Mouse (Mus musculus): ENCODE measurements around the gene Mast4. TPM values are rescaled to one million over a fixed set of nuclear protein-coding genes. Genes with fewer than 3 reads are reported as not detected.

Mast4 gene
- polyA plus RNA-seq, 1 experiment from 2014 or later: 2.5 TPM

DNA sequence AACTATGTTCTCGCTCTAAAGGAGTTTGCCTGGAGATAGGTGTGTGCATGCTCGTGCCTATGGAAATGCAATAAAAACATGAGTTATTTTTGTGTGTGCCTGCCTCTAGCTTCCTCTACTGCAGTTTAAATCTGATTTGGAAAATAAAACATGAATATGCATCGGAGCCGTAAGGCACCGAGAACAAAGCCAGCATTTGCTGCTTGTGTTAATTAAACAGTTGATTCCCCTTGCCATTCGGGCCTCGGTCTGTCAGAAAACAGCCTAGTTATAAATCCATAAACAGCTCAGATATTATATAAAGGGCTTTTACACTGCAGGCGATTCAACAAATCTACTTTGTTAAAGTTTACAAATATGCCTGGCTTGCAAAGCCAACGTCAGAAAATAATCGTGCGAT is 565.8 kb downstream of the Mast4 start:
- Histone ChIP-seq H3K4me1 (ENCODE audit: control insufficient read depth, low read depth, low read length) (peaks cover 3% of the 10 kb centered on the region), H3K9ac (ENCODE audit: low read depth, low read length) (no peak overlapping the region), H3K4me3 (ENCODE audit: low read depth, low read length) (no peak overlapping the region), H3K9me3 (replicated peaks; ENCODE audit: control insufficient read depth, low read length) (no peaks in the 10 kb centered on the region), H3K27ac (ENCODE audit: low read length) (no peak overlapping the region), H3K36me3 (ENCODE audit: control insufficient read depth, insufficient read depth) (no peaks in the 10 kb centered on the region; the same call in 1 of the 2 replicates), H3K27me3 (ENCODE audit: control insufficient read depth, insufficient read depth, low read depth, low read length) (no peaks in the 10 kb centered on the region), H3K4me2 (ENCODE audit: low read depth, low read length) (no peak overlapping the region)
- 85% methylated on average over 11 of the region's 11 CpGs for WGBS (ENCODE audit: insufficient replicate concordance)
- no peak for ATAC-seq (ENCODE audit: low read depth)

DNA sequence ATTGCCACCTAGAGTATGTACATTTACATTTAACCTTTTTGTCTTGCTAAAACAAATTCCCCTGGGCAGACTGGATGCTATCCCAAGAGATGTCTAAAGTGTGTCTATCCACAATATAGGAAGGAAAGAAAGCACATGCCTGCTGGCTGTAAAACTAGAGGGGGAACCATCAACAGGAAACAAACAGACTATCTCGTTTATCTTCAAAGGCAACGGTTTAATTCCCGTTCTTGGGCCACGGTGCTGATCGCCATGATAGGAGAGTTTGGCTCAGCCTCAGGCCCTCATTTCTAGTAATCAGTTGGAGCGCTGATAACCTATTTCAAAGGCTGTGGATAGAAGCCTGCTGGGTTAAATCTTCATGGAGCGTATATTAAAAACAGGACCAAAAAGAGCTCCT is 567.2 kb downstream of the Mast4 start:
- Histone ChIP-seq H3K27me3 (ENCODE audit: control insufficient read depth, insufficient read depth, low read depth, low read length) (no peaks in the 10 kb centered on the region), H3K9me3 (replicated peaks; ENCODE audit: control insufficient read depth, low read length) (no peaks in the 10 kb centered on the region), H3K4me2 (ENCODE audit: low read depth, low read length) (no peak overlapping the region), H3K4me1 (ENCODE audit: control insufficient read depth, low read depth, low read length) (no peaks in the 10 kb centered on the region), H3K9ac (ENCODE audit: low read depth, low read length) (no peak overlapping the region), H3K4me3 (ENCODE audit: low read depth, low read length) (no peak overlapping the region), H3K36me3 (ENCODE audit: control insufficient read depth, insufficient read depth) (no peaks in the 10 kb centered on the region; the same call in 1 of the 2 replicates), H3K27ac (ENCODE audit: low read length) (no peak overlapping the region)
- no peak for ATAC-seq (ENCODE audit: low read depth)
- 47% methylated on average over 7 of the region's 7 CpGs for WGBS (ENCODE audit: insufficient replicate concordance)

DNA sequence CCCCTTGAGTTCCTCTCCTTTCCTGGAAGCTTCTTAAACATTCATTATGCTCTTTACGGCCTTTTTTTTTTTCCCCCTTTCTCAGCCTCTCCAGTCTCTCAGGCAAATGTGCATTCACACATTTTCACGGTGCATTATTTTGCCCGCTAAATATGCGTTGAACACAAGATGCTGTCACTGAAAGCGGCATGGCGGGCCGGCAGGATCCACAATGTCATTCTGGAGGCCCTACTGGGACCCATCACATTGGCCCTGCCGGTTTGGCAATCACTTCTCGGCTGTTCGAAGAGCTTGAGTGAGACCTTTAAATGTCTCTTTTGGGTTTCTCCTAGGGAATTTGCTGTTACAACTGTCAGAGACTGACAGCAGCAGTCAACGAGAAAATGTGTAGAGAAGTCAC is 569.1 kb downstream of the Mast4 start:
- no peaks in the 10 kb centered on the region for H3K4me1 ChIP-seq (ENCODE audit: control insufficient read depth, low read depth, low read length)
- no peak for ATAC-seq (ENCODE audit: low read depth)

DNA sequence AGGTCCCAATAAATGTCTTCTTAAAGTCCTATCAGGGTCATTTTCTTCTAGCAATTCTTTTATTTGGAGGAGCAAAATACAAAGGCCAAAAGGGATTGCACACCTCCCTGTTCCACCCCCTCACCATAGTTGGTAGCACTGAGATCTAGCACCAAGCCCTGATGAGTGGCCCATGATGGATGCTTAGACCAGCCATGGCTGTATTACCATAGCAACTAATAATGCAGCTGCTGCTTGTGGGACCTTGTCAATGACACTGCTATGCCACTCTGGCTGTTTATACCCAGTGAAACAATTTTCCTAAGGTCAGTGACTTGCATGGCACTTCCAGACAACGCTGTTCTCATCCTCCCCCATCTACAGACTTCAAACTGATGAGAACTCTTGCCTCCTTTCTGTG is 570.1 kb downstream of the Mast4 start:
- H3K4me2 ChIP-seq (ENCODE audit: low read depth, low read length): no peak overlapping the region
- WGBS (ENCODE audit: insufficient replicate concordance): 66% methylated on average over 1 of the region's 1 CpGs
- no peak overlapping the region for H3K9ac ChIP-seq (ENCODE audit: low read depth, low read length)

More for the DNA sequence above, 569.1 kb downstream of the Mast4 start:
- 81% methylated on average over 11 of the region's 11 CpGs for WGBS (ENCODE audit: insufficient replicate concordance)
- Histone ChIP-seq H3K27ac (ENCODE audit: low read length) (no peak overlapping the region), H3K27me3 (ENCODE audit: control insufficient read depth, insufficient read depth, low read depth, low read length) (no peaks in the 10 kb centered on the region), H3K4me2 (ENCODE audit: low read depth, low read length) (no peak overlapping the region), H3K4me3 (ENCODE audit: low read depth, low read length) (no peak overlapping the region), H3K9ac (ENCODE audit: low read depth, low read length) (no peak overlapping the region), H3K36me3 (ENCODE audit: control insufficient read depth, insufficient read depth) (no peaks in the 10 kb centered on the region; the same call in 1 of the 2 replicates), H3K9me3 (replicated peaks; ENCODE audit: control insufficient read depth, low read length) (no peaks in the 10 kb centered on the region)

DNA sequence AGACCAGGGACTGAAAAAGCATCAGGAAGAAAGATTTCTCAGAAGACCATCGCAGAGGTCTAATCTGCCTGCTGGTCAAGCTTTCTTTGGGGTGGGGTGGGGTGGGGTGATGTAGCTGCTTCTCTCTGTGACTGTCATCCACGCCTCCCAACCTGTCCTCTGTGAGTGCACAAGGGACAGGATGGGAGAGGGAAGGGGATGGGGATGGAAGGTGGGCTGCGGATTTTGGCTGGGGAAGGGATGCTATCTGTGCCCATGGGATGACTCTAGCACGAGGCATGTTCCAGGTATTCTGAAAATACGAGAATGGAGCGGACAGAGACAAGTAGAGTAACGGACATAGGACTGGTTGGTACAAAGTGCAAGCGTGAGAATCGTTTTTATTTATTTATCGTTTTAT is 572.1 kb downstream of the Mast4 start:
- Histone ChIP-seq H3K9ac (ENCODE audit: low read depth, low read length) (no peak overlapping the region), H3K36me3 (ENCODE audit: control insufficient read depth, insufficient read depth) (no peaks in the 10 kb centered on the region; the same call in 1 of the 2 replicates), H3K9me3 (replicated peaks; ENCODE audit: control insufficient read depth, low read length) (no peaks in the 10 kb centered on the region), H3K27me3 (ENCODE audit: control insufficient read depth, insufficient read depth, low read depth, low read length) (no peaks in the 10 kb centered on the region), H3K4me1 (ENCODE audit: control insufficient read depth, low read depth, low read length) (no peaks in the 10 kb centered on the region), H3K27ac (ENCODE audit: low read length) (no peak overlapping the region), H3K4me3 (ENCODE audit: low read depth, low read length) (no peak overlapping the region), H3K4me2 (ENCODE audit: low read depth, low read length) (no peak overlapping the region)
- 80% methylated on average over 10 of the region's 10 CpGs for WGBS (ENCODE audit: insufficient replicate concordance)
- no peak for ATAC-seq (ENCODE audit: low read depth)

More for the DNA sequence above, 570.1 kb downstream of the Mast4 start:
- Histone ChIP-seq H3K4me3 (ENCODE audit: low read depth, low read length) (no peak overlapping the region), H3K9me3 (replicated peaks; ENCODE audit: control insufficient read depth, low read length) (no peaks in the 10 kb centered on the region), H3K27me3 (ENCODE audit: control insufficient read depth, insufficient read depth, low read depth, low read length) (no peaks in the 10 kb centered on the region), H3K4me1 (ENCODE audit: control insufficient read depth, low read depth, low read length) (no peaks in the 10 kb centered on the region), H3K27ac (ENCODE audit: low read length) (no peak overlapping the region), H3K36me3 (ENCODE audit: control insufficient read depth, insufficient read depth) (no peaks in the 10 kb centered on the region; the same call in 1 of the 2 replicates)
- no peak for ATAC-seq (ENCODE audit: low read depth)

DNA sequence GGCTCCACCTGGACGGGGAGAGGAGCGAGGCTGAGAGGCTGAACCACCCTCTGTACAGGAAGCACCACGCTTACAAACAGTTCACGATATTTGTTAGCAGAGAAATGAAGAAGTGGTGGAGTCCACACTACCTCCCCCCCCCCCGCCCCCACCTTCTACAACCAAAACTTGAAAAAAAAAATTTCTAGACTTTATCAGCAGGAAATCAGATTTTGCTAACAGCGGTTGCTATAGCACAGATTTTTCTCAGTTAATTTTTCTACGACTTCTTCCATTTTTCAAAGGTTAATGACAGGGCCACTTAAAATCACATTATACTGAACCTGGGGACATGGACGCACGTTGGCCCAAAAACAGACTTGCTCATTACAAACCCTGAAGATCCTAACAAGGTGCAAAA is 572.9 kb downstream of the Mast4 start:
- H3K4me2 ChIP-seq (ENCODE audit: low read depth, low read length): no peak overlapping the region

DNA sequence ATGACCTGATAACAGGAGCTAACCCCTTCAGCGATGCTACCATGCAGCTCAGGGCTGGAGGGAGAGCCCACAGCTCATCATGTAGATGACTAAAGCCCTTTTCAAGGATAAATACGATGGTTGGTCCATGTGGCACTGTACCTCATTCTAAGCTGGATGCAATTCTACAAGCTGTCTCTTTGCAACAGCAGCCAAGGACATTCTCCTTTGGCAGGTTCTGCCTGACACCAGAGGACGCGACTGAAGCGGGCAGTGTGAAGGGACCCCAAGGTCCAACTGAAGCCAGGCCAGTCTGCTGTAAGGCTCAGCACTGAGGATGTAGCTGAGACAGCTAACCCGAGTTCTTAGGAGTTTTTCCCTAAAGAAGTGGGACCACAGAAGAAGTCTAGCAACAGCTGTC is 576.3 kb downstream of the Mast4 start:
- H3K9me3 ChIP-seq (replicated peaks; ENCODE audit: control insufficient read depth, low read length): no peaks in the 10 kb centered on the region
- WGBS (ENCODE audit: insufficient replicate concordance): 79% methylated on average over 6 of the region's 6 CpGs
- no peak overlapping the region for H3K9ac ChIP-seq (ENCODE audit: low read depth, low read length)
- peaks cover 16% of the 10 kb centered on the region for H3K4me1 ChIP-seq (ENCODE audit: control insufficient read depth, low read depth, low read length)
- no peak overlapping the region for H3K27ac ChIP-seq (ENCODE audit: low read length)
- ATAC-seq (ENCODE audit: low read depth): no peak
- no peak overlapping the region for H3K4me3 ChIP-seq (ENCODE audit: low read depth, low read length)
- H3K36me3 ChIP-seq (ENCODE audit: control insufficient read depth, insufficient read depth): no peaks in the 10 kb centered on the region
- H3K27me3 ChIP-seq (ENCODE audit: control insufficient read depth, insufficient read depth, low read depth, low read length): no peaks in the 10 kb centered on the region
- H3K4me2 ChIP-seq (ENCODE audit: low read depth, low read length): no peak overlapping the region

More for the DNA sequence above, 572.9 kb downstream of the Mast4 start:
- no peaks in the 10 kb centered on the region for H3K4me1 ChIP-seq (ENCODE audit: control insufficient read depth, low read depth, low read length)
- H3K9me3 ChIP-seq (replicated peaks; ENCODE audit: control insufficient read depth, low read length): no peaks in the 10 kb centered on the region
- H3K27ac ChIP-seq (ENCODE audit: low read length): no peak overlapping the region
- no peaks in the 10 kb centered on the region for H3K27me3 ChIP-seq (ENCODE audit: control insufficient read depth, insufficient read depth, low read depth, low read length)
- no peak overlapping the region for H3K9ac ChIP-seq (ENCODE audit: low read depth, low read length)
- H3K36me3 ChIP-seq (ENCODE audit: control insufficient read depth, insufficient read depth): no peaks in the 10 kb centered on the region
- ATAC-seq (ENCODE audit: low read depth): no peak
- H3K4me3 ChIP-seq (ENCODE audit: low read depth, low read length): no peak overlapping the region
- 58% methylated on average over 9 of the region's 9 CpGs for WGBS (ENCODE audit: insufficient replicate concordance)

DNA sequence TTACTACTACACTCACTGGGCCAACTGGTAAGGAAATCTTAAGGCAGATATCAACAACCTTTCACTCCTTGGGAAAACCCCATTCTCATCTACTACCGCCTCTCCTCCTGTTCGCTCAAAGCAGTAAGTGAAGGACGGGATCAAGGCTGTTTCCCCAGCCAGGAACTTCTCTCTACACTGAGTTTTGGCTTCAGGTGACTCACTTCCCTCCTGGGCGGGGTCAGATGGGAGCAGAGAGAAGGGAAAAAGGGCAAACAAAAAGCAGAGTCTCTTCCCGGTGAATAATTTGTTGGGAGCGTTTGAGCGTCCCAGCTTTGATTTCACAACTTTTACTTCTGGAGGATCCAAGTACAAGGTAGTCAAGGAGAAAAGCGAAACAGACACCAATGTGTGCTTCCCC is 578.2 kb downstream of the Mast4 start:
- ATAC-seq (ENCODE audit: low read depth): no peak
- peaks cover 16% of the 10 kb centered on the region for H3K4me1 ChIP-seq (ENCODE audit: control insufficient read depth, low read depth, low read length)
- 79% methylated on average over 8 of the region's 8 CpGs for WGBS (ENCODE audit: insufficient replicate concordance)

DNA sequence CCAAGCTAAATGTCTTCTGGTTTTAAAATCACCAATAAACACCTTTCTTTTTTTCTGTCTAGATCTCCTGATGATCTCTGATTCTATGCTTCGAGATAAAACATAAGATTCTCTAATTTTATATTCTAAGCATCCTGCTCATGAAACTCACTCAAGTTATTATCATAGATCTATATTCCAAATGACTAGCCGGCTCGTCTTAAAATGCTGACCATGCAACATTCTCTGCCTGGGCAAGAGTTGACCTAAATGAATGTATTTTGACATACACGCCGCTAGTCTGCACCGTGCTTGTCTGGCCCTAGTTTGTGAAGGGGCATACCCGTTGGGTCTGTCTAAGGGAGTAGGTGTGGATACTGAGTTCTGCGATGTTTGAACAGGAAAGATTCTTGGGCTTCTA is 579.2 kb downstream of the Mast4 start:
- Histone ChIP-seq H3K9me3 (replicated peaks; ENCODE audit: control insufficient read depth, low read length) (no peaks in the 10 kb centered on the region), H3K36me3 (ENCODE audit: control insufficient read depth, insufficient read depth) (no peaks in the 10 kb centered on the region), H3K4me3 (ENCODE audit: low read depth, low read length) (no peak overlapping the region), H3K4me1 (ENCODE audit: control insufficient read depth, low read depth, low read length) (peaks cover 16% of the 10 kb centered on the region), H3K4me2 (ENCODE audit: low read depth, low read length) (no peak overlapping the region), H3K27ac (ENCODE audit: low read length) (no peak overlapping the region), H3K27me3 (ENCODE audit: control insufficient read depth, insufficient read depth, low read depth, low read length) (no peaks in the 10 kb centered on the region), H3K9ac (ENCODE audit: low read depth, low read length) (no peak overlapping the region)
- WGBS (ENCODE audit: insufficient replicate concordance): 84% methylated on average over 8 of the region's 8 CpGs
- no peak for ATAC-seq (ENCODE audit: low read depth)

More for the DNA sequence above, 578.2 kb downstream of the Mast4 start:
- no peaks in the 10 kb centered on the region for H3K9me3 ChIP-seq (replicated peaks; ENCODE audit: control insufficient read depth, low read length)
- H3K27me3 ChIP-seq (ENCODE audit: control insufficient read depth, insufficient read depth, low read depth, low read length): no peaks in the 10 kb centered on the region
- no peak overlapping the region for H3K9ac ChIP-seq (ENCODE audit: low read depth, low read length)
- no peak overlapping the region for H3K27ac ChIP-seq (ENCODE audit: low read length)
- H3K36me3 ChIP-seq (ENCODE audit: control insufficient read depth, insufficient read depth): no peaks in the 10 kb centered on the region
- no peak overlapping the region for H3K4me3 ChIP-seq (ENCODE audit: low read depth, low read length)
- H3K4me2 ChIP-seq (ENCODE audit: low read depth, low read length): no peak overlapping the region
